8 mouse cellular contexts compared by ENCODE assay signal in genomic region chr13:23750839-23751477, GRCm38 (mm10). TPM values are rescaled to one million over a fixed set of nuclear protein-coding genes. Genes with fewer than 3 reads are reported as not detected.
A peak's percentile ranks its signal among the peaks of the same experiment; 100 is the strongest.
DNase-seq lines count a peak whose midpoint lies in the region; ATAC-seq and TF ChIP-seq lines count a peak whose summit lies in the region.
"Not testable (repeated sequence)": the region's sequence is repeated elsewhere in the genome, so short reads cannot be mapped to it uniquely, and the experiment has no call there.

Gene Hist1h2ab, plus strand, starts transcription at chr13:23751126.

- 0 out of 2 replicates have a peak, but pooled peaks have one; percentile 31 for TF ChIP-seq EP300 in ES-Bruce4 (IDR thresholded peaks at IDR 0.05; ENCODE audit: insufficient read depth, low read depth, low read length)
- peak; percentile 74 for TF ChIP-seq EP300 in liver, embryonic 14.5 days (IDR thresholded peaks at IDR 0.05; ENCODE audit: low read depth)

- peak within 1 kb of the TSS; percentile 40 for H3K4me2 ChIP-seq in forebrain, embryonic 11.5 days (ENCODE audit: low read depth, low read length, severe bottlenecking)
- H3K4me2 ChIP-seq in liver, embryonic 14.5 days (ENCODE audit: low read depth): peak within 1 kb of the TSS; percentile 69
- peak within 1 kb of the TSS; percentile 76 for H3K4me2 ChIP-seq in myocyte (ENCODE audit: low read depth)
- peak within 1 kb of the TSS; percentile 58 for H3K4me2 ChIP-seq in stomach, embryonic 15.5 days

- H3K4me3 ChIP-seq in ES-Bruce4 (ENCODE audit: low read depth, low read length): peak within 1 kb of the TSS; percentile 68
- H3K4me3 ChIP-seq in forebrain, embryonic 11.5 days (ENCODE audit: low read depth, low read length): peak within 1 kb of the TSS; percentile 36
- H3K4me3 ChIP-seq in liver, embryonic 14.5 days (ENCODE audit: insufficient read depth in 1 of 2, low read depth in 2 of 2, low read length in 2 of 2): peak within 1 kb of the TSS; percentile 51 to 59
- peak within 1 kb of the TSS; percentile 15 for H3K4me3 ChIP-seq in myocyte
- H3K4me3 ChIP-seq in stomach, embryonic 15.5 days (replicated peaks): peak within 1 kb of the TSS; percentile 43

- H3K79me2 ChIP-seq in myocyte (ENCODE audit: control insufficient read depth, insufficient read depth): not testable (repeated sequence)

- H3K27ac ChIP-seq in ES-Bruce4 (ENCODE audit: insufficient read depth, low read length): peak within 1 kb of the TSS; percentile 95
- peak within 1 kb of the TSS; percentile 97 for H3K27ac ChIP-seq in forebrain, embryonic 11.5 days (ENCODE audit: low read depth, low read length)
- H3K27ac ChIP-seq in liver, embryonic 14.5 days: peak within 1 kb of the TSS; percentile 99
- H3K27ac ChIP-seq in stomach, embryonic 15.5 days: peak within 1 kb of the TSS; percentile 96

- not testable (repeated sequence) for H3K27me3 ChIP-seq in ES-Bruce4 (ENCODE audit: control insufficient read depth, insufficient read depth, low read length, poor library complexity, severe bottlenecking); forebrain, embryonic 11.5 days (ENCODE audit: control insufficient read depth, insufficient read depth, low read length); liver, embryonic 14.5 days (ENCODE audit: control insufficient read depth, insufficient read depth, low read length); myocyte (ENCODE audit: control insufficient read depth, insufficient read depth, insufficient read length); stomach, embryonic 15.5 days (replicated peaks)

- not testable (repeated sequence) for H3K36me3 ChIP-seq in ES-Bruce4 (ENCODE audit: control insufficient read depth, insufficient read depth, low read length, poor library complexity, severe bottlenecking); forebrain, embryonic 11.5 days (ENCODE audit: control insufficient read depth, insufficient read depth, low read length); liver, embryonic 14.5 days (replicated peaks; ENCODE audit: control insufficient read depth, insufficient read depth, low read depth); myocyte (ENCODE audit: control insufficient read depth, insufficient read depth); stomach, embryonic 15.5 days

- peak; percentile 58 for ATAC-seq in forebrain, embryonic 11.5 days (replicated peaks; ENCODE audit: low FRiP score)
- ATAC-seq in liver, embryonic 14.5 days (ENCODE audit: insufficient read depth): peak; percentile 38
- peak; percentile 41 for ATAC-seq in stomach, embryonic 15.5 days (ENCODE audit: insufficient read depth, low FRiP score, low read depth)

- TF ChIP-seq POLR2A in ES-Bruce4 (IDR thresholded peaks at IDR 0.05; ENCODE audit: insufficient read depth, low read length) (peak; percentile 80), myocyte (IDR thresholded peaks at IDR 0.05; ENCODE audit: insufficient read length, low read depth) (peak; percentile 81)

- under 1% methylated on average over 27 of the region's 47 CpGs for WGBS in forebrain, embryonic 11.5 days
- WGBS in liver, embryonic 14.5 days (ENCODE audit: insufficient replicate concordance): under 1% methylated on average over 31 of the region's 47 CpGs
- under 1% methylated on average over 33 of the region's 47 CpGs for WGBS in stomach, embryonic 15.5 days

- not testable (repeated sequence) for H3K4me1 ChIP-seq in ES-Bruce4 (ENCODE audit: control insufficient read depth, insufficient read depth, low read length); forebrain, embryonic 11.5 days (replicated peaks; ENCODE audit: control insufficient read depth, insufficient read depth, low read length); stomach, embryonic 15.5 days
- peaks cover 26 to 28% of the 10 kb centered on the region in 2 experiments for H3K4me1 ChIP-seq in liver, embryonic 14.5 days (replicated peaks; ENCODE audit: control insufficient read depth in 2 of 2, insufficient read depth in 2 of 2, low read length in 1 of 2)

- intact Hi-C loops in heart, postnatal 14 days (cut with DNase I): loop anchor here (10.0 kb wide), 1 partner anchor 1926 kb away; no protein-coding TSS in a partner anchor

- H3K9ac ChIP-seq in ES-Bruce4 (ENCODE audit: low read depth, poor library complexity, severe bottlenecking): peak within 1 kb of the TSS; percentile 91
- peak within 1 kb of the TSS; percentile 72 for H3K9ac ChIP-seq in forebrain, embryonic 11.5 days (ENCODE audit: low read length)
- H3K9ac ChIP-seq in liver, embryonic 14.5 days (replicated peaks): peak within 1 kb of the TSS; percentile 87
- peak within 1 kb of the TSS; percentile 44; the same call in 1 of the 2 replicates for H3K9ac ChIP-seq in stomach, embryonic 15.5 days

- peak; percentile 84 for DNase-seq in c-Kit-positive CD71-positive TER-119-negative erythroid progenitor cells, embryonic 14.5 days (ENCODE audit: low read depth)
- DNase-seq in forebrain, embryonic 11.5 days (ENCODE audit: low spot score): peak; percentile 89
- peak in 1 of 2 experiments; percentile 52 for DNase-seq in heart, postnatal 14 days
- DNase-seq in kidney, postnatal 4 days: peak; percentile 58 to 73
- DNase-seq in liver, embryonic 14.5 days (ENCODE audit: low read depth in 3 of 3, low spot score in 3 of 3): peak; percentile 85 to 90 (median 86)

- not testable (repeated sequence) for H3ac ChIP-seq in myocyte (ENCODE audit: control insufficient read depth, insufficient read length)

- H3K9me3 ChIP-seq in ES-Bruce4 (replicated peaks; ENCODE audit: control insufficient read depth, insufficient read depth, low read length, poor library complexity, severe bottlenecking); forebrain, embryonic 11.5 days (ENCODE audit: control insufficient read depth, low read length); liver, embryonic 14.5 days (ENCODE audit: control insufficient read depth, low read length); stomach, embryonic 15.5 days: not testable (repeated sequence)

- not testable (repeated sequence) for TF ChIP-seq CTCF in ES-Bruce4 (IDR thresholded peaks at IDR 0.05; ENCODE audit: low read depth, low read length); liver, embryonic 14.5 days (IDR thresholded peaks at IDR 0.05; ENCODE audit: low read depth)

TF ChIP-seq in myocyte, 11 proteins besides CTCF, POLR2A, EP300 and RAD21:
- peak; percentile 95 for TF ChIP-seq POLR2AphosphoS2 (IDR thresholded peaks at IDR 0.05; ENCODE audit: insufficient read length, low read depth)

RNA-seq across cellular contexts. Expression of gene Hist1h2ab, which starts in this region (rescaled TPM):
- 11.9 and 17.9 TPM in 2 replicates for polyA plus RNA-seq in ES-Bruce4 (2011; ENCODE audit: insufficient read depth, insufficient read length, low read depth, missing spikeins)
- 59.7 and 63.1 TPM in 2 replicates for polyA plus RNA-seq in forebrain, embryonic 11.5 days (2014; fragmentation: Nextera tagmentation; extraction: Ambion mirVana)
- total RNA-seq in heart, postnatal 14 days (2021): 100 to 1,000 TPM in 1 of 2 experiments, 10 to 100 TPM in 1; 54.2 to 146 TPM
- polyA plus RNA-seq in liver, embryonic 14.5 days (2012; rRNA removed): 45.2 and 45.3 TPM in 2 replicates
- 70.4 and 74.8 TPM in 2 replicates for polyA plus RNA-seq in liver, embryonic 14.5 days (2014; fragmentation: Nextera tagmentation; extraction: Ambion mirVana)
- polyA plus RNA-seq in myocyte (2012; fragmentation: generic; extraction: Trizol): 2.1 TPM
- 43.8 and 63.1 TPM in 2 replicates for polyA plus RNA-seq in stomach, embryonic 15.5 days (2015; fragmentation: Nextera tagmentation; extraction: Ambion mirVana)

Comparison
In these comparisons a context has a peak if more than half of its experiments do, and no peak if none do; other contexts are left out.
1. H3K4me3 ChIP-seq: peak in every context shown above with its lines; median percentile 68 in ES-Bruce4; 55 in liver, embryonic 14.5 days; 43 in stomach, embryonic 15.5 days; 36 in forebrain, embryonic 11.5 days; 15 in myocyte.